Mouse (Mus musculus) Muller cell, postnatal 12 days (primary cell): ENCODE results near the gene Vipr1.

Experiments used
- DNase-seq: peaks from one replicate; pipeline ENCODE4 v3.0.0-alpha.2; 2015; ENCODE audit errors: inconsistent ontology term

The Vipr1 gene

DNA sequence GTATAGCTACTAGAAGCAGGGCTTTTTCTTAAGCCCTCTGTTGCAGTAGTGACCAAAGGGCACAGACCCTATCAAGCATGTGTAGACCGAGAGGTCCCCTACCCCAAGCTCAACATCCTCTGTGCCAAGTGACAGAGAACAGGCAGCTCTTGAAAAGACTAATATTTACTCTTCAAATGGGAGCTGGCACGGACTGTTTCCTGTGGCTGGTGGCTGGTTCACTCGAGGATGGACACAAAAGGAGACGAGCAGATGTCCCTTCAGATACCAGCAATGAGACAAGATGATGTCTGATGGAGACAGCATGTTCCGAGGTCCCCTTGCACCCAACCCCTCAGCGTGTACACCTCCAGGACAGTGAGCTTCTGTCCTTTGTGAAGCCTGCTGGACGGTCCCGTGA is 35.0 kb downstream of the Vipr1 start:
- no peak for DNase-seq

DNA sequence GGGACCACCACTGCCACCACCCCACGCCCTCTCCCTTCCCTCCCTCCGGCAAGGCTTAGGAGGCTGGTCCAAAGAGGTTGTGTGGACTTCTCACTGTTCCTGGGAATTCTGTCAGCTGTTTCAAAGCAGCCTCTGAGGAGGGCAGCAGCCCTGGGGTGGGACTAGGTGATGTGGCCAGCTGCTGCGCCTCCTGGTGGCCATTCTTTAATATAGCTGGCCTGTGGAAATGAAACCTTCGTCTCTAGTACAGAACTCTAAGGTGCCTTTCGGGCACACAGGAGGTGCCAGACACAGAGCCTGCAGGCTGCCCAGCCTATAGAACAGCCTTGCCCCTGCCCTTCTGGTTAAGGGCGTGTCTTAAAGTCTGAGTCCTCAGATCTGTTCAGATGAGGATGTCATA is 37.0 kb downstream of the Vipr1 start:
- peak; percentile 55 for DNase-seq

DNA sequence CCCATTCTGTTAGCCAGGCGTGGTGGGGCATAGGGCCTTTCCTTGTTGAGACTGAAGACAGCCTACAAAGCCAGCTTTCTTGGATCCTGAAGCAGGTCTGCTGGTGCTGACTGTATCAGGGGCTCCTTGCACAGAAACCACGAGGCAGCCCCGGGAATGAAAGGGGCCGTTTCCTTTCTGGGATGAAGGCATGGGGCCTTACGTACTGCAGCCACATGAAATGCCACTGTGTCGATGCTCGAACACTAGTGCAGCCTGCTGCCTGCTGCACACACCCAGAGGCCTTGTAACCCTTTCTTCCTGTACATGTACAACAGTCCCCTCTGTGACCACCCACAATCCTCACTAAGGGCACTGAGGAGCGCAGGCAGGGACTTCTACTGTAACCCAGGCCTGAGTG is 38.7 kb downstream of the Vipr1 start:
- no peak for DNase-seq

DNA sequence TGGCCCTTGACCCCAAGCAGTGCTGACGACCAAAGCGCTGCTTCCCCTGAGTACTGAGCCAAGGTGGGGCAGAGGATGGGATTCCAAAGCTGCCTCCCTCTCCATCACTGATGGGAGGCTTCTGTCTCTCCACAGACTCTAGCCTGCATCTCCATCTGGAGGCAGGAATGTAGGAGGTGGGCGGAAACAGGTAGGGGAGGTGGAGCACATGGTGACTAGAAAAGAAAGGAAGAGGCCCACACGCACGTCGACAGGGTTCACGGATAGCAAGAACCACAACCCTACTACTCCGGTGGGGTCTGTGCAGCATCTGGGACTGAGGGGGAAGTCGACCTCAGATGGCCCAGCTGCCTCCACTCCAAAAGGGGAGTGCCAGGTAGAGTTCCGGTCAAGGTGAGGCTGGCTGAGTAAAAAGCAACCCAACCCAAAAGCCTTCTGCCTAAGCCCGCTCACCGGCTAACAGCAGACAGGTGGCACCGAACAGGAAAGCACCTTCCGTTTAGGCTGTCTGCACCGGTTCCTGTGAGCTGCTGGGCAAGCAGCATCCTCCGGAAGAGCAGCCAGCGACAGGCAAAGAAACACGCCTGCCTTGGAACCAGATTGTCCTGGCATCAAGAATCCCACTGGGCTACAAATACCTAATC is 39.6 kb downstream of the Vipr1 start:
- no peak for DNase-seq

DNA sequence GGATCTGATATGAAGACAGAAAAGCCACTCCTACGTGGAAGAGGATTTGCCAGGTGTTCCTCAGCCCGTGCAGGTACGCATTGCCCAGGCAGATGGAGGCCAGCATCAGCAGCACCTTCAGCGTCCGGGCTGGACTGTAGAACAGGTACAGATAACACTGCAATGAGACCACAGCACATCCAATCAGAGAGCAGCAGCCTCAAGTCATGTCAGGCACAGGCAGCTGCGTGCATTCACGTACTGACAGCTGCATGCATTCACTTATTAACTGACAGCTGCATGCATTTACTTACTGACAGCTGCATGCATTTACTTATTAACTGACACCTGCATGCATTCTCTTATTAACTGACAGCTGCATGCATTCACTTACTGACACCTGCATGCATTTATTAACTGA is 42.2 kb downstream of the Vipr1 start:
- no peak for DNase-seq

DNA sequence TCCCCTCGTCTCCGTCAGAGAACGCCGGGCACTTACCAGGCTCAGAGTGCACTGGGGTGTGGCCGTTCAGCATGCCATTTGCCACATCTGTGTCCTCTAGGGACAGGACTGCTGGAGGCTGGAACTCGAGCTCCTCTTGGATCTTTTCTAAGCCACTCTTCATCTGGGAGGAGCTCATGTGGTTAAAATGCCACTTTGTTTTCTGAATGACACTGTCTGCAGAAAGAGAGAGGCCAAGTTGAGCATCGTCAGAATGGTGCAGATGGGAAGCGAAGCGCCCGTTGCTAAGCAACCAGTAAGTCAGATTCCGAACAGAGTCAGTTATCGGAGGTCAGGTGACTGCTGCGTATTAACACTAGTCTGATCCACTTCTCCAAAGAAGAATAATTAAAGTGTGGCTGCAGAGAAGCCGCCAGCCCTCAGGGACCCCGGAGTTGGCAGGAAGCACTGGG is 47.7 kb downstream of the Vipr1 start:
- no peak for DNase-seq

DNA sequence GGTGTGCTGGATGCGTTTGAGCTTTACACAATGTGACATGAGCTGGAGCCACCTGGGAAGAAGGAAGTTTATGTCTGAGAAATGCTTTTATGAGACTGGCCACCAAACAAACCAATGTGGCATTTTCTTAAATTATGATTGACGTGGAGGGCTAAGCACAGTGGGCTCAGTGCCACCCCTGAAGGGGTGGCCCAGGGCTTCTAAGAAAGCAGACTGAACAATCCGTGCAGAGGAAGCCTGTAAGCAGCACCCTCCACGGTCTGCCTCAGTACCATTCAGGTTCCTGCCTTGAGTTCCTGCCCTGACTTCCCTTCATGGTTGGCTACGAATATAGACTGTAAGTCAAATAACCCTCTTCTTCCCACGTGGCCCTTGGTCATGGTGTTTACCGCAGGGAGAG is 48.2 kb downstream of the Vipr1 start:
- no peak for DNase-seq

DNA sequence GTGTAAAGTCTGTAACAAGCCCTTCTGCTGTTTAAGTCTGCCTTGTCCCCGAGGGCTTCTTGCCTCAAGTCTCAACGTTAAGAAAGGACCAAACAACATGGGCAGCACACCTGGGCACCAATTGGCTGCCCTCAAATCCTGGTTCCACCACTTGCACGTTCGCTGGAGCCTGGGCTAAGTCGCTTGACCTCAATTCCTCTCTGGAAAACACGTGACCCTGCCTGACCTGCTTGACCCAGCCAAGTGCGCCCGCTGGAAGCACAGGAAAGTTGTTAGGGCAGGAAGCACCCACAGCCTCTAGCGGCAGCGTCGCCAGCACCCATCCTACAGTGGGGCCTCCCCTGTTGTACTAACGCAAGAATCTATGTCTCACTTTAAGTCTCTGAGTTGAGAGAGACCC is 52.2 kb downstream of the Vipr1 start:
- DNase-seq = no peak

DNA sequence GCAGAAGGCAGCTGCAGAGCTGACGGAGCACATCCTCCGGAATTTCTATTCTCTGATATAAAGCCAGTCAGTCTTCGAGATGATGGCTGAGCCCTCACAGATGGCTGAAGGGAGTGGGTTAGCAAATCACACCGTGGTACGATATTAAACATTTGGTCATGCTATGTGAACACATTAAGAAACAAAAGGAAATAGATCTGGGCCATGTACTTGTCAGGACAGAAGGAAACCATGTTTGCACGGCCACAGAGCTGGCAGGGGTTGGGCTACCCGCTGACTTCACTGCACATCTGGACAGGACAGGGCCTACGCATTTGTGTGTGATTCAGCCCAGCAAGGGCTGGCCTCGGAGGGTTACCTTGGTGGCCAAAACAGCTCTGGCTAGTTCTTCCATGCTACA is 54.1 kb downstream of the Vipr1 start:
- no peak for DNase-seq

DNA sequence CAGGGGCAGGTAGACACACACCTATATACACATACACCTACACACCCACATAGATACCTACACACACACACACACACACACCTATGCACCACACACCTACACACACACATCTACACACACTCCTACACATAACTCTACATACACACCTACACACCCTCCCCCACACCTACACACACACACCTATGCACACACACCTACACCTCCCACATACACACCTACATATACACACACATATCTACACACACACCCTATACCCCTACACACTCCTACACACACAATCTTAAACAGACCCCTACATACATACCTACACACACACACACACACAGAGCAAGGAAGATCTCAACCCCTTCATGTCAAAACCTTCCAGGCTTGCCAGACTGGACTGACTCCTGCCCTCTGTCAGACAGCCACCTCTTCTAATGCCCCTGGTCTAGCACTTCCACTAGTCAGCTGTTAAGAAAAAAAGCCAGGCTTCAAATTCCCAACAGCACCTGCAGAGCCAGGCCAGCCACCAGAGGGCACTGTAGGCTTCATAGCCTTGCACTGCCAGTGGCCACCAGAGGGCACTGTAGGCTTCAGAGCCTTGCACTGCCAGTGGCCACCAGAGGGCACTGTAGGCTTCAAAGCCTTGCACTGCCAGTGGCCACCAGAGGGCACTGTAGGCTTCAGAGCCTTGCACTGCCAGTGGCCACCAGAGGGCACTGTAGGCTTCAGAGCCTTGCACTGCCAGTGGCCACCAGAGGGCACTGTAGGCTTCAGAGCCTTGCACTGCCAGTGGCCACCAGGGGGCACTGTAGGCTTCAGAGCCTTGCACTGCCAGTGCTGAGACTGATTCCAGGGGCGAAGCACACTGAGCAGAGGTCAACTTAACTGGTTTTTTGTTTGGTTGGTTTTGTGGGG is 54.9 kb downstream of the Vipr1 start:
- no peak for DNase-seq

DNA sequence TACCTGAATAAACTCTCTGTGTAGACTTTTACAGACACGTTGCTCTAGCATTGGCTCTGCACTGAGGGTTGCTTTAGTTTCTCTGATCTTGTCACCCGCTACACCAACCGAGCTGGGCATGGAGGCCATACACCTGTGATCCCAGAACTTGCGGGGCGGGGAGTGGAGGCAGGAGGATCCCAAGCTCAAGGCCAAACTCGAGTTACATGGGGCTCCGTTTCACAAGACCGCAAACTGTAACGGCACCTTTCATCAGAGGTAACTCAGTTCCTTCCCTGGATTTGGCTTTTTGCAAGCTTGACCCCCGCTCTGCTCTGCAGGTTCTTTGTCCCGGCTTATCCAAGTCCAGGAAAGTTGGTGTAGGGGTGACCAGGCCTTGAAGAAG is 61.7 kb downstream of the Vipr1 start:
- DNase-seq = no peak

DNA sequence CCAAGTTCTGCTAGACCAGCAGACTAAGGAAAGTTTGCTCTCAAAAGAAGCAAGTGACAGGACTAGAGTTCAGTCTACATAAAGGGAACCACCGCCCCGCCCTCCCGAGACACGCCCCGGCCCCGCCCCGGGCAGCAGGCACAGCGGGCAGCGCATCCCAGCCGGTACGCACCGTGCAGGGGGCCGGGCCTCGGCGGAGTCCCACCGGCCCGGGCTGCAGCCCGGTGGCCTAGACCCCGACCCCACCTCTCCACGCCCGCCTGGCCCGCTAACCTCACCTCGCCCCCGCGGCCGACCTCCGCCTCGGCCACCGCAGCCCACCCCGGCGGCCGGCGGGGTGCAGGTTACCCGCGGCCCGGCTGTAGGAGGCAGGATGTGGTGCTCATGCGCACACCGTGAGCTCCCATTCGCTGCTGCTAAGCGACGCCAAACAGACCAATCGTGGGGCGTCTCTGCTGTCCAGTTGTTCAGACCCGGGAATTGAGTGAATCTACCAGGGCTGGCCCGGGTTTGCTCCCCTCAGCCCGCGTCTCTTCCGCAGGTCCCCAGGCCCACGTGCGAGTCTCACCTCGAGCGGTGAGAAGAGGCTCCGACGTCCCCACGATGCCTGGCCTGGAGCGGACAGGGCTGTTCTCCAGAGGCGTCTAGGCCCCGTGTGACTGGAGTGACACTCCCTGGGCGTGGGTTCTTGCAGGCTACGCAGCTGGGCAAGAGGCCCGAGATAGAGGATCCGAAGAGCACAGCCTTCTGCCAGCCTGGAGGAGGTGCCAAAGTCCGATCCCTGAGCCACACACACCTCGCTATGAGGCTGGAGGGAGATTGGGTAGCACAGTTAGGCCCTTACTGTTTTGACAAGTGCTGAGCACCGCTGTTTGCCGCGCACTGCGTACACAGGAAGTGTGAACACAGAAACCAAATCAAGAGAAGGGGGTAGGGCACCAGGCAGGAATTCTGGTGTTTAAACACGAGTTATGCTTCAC is 62.4 kb downstream of the Vipr1 start, which contains the start of gene Sec22c:
TSS of gene Sec22c (minus strand) at position 845 of the 980 bp plus-strand sequence.
- peak; percentile 92 for DNase-seq

DNA sequence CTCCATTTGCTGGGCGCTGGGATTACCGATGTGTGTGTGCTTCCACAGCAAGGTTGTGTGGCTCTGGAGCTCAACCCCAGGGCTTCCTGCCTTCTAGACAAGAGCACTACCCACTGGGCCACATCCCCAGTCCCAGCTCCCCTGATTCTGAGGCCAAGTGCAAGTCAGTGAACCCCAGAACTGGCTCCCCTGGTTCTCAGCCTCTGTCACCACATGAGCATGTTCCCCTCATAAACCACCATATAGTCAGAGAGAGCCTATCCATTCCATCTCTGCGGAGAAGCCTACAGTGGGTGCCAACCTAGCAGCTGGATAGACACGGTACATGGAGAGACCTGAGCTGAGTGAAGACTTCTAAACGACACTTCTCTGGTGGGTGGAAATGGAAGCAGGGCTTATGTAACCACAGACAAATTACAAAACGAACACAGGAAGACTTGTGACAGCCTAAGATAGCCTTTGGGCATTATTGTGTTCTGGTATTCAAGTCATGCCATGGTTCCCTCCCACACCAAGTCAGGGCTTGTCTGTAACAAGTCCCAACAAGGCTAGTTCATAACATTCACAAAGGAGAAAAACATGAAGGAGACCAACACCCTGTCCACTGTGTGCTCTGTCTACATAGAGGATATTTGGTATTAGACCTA is 63.6 kb downstream of the Vipr1 start:
- DNase-seq = peak; percentile 29

DNA sequence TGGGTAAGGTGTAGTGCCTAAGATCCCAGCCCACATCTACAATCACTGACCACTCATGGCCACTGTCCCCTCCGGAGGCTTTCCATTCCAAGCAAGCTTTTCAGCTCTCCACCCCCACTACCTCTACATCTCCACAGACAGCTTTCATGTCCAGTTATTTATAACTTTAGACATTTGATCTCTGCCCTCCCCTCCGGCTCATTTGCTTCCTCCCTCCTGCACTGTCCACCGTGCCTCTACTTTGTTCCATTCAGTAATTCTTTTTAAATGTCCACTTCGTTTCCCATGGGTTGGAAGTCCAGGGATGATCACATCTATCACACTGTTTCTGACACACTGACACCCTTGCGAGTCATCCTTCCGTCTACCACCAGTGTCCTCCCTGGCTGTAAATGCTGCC is 65.3 kb downstream of the Vipr1 start:
- no peak for DNase-seq

DNA sequence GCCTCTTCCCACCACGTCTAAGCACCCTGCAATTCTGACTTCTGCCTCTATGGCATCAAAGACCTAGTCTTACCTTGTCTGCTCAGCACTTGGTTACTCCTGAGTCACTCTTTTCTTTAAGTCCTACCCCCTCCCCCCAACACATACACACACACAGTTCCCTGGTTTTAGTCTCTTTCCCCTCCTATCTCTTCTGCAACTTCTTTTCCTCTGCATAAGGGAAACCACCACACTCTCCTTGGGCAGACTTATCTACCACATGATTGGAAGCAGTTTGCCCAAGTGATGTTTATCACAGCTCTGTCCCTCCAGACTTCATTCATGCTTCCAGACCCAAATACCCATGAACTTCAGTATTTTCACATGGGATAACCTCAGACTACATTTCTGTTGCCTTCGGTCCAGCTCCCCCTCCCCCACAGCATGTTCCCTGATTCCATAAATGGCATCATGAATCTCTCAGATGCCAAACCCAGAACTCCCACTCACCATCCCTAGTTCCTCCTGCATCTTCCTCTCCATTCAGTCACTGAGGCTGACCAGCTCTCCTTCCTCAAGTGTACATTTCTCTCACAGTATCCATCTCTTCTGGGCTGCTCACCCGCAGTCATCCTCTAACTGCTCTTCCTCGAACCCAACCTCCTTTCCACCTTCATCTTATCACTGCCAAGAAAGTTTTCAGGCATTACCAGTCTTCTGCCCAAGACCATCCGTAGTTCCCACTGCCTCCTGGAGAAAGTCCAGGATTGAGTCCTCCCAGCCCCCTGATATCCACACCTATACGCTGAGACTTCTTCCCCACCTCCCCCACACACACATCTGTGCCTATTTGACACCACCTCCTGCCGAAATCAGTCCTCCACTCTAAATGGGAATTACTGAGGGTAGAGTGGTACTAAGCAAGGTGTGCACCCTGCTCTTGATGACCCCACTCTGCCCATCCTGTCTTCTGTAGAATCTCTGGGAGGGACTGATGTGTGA is 66.3 kb downstream of the Vipr1 start:
- DNase-seq = no peak

DNA sequence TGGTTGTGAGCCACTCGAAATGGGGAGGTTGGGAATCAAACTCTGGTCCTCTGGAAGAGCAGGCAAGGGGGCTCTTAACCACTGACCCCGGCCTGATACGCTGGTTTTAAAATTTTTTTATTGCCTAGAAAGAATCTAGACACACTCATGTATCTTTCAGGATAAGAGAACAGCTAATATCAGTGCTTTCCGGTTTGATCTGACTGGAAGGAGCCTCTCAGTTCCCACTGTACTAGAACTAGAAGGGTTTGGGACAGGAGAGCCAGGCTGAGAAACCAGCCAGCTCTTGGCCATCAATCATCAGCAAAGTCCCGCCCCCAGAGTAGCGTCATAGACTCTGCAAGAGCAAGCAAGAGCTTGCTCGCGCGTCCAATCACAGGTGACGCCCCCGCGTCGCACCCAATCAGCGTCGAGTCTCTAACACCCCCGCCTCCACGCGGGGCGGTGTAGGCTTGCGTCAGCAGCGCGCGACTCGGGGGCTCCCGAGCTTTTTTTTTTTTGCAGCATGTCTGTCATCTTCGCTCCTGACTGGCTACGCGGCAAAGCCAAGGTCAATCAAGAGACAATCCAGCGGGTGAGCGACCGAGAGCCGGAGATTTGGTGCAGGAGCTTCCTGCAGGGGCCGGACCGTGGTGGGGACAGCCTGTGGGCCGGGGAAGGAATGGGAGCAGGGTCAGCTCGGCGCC is 67.5 kb downstream of the Vipr1 start, which contains the start of gene Ss18l2:
TSS of gene Ss18l2 (plus strand) at position 432 of the 686 bp plus-strand sequence.
- DNase-seq = peak; percentile 99

DNA sequence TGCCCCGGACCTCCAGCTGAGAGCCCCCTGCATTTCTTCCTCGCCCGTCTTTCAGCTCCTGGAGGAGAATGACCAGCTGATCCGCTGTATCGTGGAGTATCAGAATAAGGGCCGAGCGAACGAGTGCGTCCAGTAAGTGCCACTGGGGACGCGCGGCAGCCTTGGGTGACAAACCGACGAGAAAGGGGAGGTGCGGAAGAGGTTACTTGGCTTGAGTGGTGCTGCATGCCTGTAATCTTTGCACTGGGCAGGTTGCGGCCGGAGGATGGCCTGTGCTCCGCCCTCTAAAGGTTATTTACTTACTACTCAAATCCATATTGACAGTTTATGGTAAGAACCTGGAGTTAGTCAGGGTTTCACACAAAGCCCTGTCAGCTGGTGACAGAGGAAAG is 68.1 kb downstream of the Vipr1 start:
- DNase-seq = no peak

DNA sequence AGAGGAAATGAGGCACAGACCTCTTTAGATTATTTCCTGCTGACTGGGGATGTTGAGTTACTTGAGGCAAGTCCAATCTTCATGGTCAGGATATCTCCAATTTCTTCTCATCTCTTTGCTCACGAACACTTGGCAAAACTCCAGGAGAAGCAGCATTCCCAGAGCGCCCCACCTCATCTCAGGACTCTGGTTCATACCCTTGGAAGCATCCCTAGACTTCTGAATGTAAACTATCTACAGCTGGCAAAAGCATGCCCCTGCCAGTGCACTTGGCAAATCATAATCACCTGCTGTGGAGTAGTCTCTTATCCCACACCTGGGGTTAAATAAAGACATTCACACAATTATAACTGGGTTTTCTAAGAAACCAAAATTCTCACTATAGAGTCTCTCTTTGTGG is 74.5 kb downstream of the Vipr1 start:
- no peak for DNase-seq

DNA sequence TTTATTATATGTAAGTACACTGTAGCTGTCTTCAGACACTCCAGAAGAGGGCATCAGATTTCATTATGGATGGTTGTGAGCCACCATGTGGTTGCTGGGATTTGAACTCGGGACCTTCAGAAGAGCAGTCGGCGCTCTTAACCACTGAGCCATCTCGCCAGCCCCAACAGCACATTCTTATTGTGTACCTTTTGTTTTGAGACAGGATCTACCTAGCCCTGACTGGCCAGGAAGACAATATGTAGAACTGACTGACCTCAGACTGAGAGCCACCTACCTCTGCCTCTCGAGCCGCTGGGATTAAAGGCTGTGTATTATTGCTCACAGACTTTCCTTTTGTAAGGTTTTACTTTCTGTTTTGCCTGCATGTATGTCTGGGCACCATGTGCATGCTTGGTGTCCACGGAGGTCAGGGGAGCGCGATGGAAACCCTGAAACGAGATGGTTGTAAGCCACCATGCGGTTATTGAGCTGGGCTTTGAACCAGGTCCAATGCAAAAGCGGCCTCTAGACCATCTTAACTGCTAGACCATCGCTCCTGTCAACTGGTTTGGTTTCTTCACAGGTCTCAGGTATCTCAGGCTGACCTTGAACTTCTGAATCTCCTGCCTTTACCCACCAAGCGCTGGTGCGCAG is 75.7 kb downstream of the Vipr1 start:
- DNase-seq = no peak
